Mouse (Mus musculus) C2C12 (cell line): ENCODE measurements around the gene Galnt7.

ENCODE experiments used
- CEBPB ChIP-seq: IDR thresholded peaks from one replicate; pipeline ENCODE4 v1.6.1; 2011; ENCODE audit warnings: low read depth, mild to moderate bottlenecking, control low read depth, moderate library complexity
- FOSL1 ChIP-seq: IDR thresholded peaks from one replicate; pipeline ENCODE4 v1.8.0; 2011; ENCODE audit warnings: mild to moderate bottlenecking, low read length; ENCODE audit not compliant: poor library complexity, insufficient read depth, severe bottlenecking

DNA sequence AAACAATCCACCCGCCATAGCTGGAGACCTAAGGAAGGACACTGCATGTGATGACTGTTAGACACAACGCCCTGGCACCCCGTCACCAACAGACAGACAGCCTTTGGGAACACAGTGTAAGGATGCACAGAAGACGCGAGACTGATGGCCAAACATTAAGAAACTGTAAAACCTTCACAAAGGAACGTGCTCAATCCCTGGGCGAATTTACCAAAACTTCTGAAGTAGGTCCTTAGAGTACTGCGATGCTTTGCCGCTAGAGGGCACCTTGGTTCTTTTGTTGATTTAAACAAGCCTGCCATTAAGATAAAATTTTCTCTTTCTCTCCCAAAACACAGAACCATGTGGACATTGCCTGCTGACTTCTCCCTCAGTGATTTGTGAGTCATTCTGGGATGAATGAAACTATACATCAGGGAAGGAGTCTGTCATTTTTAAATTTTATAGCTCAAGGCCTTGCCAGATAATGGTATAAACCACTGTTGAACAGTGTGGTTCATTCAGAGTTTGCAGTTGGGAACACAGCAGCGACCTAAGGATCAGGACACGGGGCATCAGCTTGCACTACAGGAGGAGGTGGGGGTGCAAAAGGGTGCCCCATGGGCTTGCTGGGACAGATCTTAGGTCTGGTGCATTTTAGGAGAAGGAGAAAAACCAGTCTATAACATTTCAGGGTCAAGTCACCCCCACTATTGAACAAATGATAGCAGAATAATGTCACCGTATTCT, 112.6 kb downstream of the Galnt7 start:
- TF ChIP-seq CEBPB: no peak
- no peak for TF ChIP-seq FOSL1
